Mouse (Mus musculus) mesoderm, embryonic 11.5 days (tissue): ENCODE data around the gene Rabggta.

ENCODE experiments used
- DNase-seq: peaks from one replicate; pipeline ENCODE4 v3.0.0-alpha.2; 2012; ENCODE audit warnings: low read depth, low spot score

Rabggta gene

DNA sequence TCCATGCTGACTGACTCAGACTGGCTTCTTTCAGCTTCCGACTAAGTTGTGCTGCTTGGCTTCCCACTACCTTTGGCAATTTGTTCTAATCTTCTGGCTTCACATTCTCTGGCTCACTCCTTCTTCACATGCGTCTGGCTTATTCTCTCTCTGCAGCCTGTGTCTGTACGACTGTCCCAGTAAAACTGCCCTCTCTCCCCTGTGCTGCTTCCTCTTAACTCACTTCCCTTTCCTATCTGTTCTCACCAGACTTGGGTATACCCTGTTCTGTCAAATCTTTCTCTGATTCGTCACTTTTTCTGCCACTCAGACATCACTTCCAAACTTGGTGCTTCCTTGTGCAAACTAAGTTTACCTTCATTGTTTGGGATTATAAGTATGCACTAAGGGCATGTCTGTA lies 24.8 kb downstream of the Rabggta start:
- no peak for DNase-seq

DNA sequence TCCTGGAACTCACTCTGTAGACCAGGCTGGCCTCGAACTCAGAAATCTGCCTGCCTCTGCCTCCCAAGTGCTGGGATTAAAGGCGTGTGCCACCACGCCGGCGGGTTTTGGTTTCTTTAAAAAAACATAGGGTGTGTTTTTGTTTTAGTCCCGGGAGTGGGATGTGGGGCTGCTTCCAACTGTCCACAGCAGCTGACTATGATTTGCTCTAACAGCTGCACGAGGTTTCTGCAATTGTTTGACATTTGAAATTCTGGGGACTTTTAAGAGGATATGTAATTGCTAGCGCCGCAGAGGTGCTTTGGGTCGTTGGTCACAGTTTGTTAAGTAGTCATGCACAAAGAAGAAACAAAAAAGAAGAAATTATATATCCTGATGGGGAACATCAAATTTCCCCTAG lies 32.6 kb downstream of the Rabggta start:
- no peak for DNase-seq

DNA sequence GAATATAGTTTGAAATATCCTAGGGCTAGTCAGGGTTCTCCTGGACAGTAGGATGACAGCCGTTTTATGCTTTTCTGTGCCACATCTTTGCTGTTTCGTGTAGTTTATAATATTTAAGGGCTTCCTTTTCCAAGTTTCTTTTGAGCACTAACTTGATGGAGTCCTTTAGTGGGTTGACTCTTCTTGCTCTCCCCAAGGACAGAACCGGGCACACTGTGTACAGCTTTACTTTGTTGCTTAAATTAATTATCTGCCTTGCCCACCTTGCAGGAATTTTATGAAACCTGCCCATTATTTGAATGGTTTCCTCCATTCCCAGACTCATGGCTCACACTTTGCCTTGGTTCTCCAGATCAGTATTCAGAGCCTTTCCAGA lies 40.0 kb downstream of the Rabggta start:
- DNase-seq, result no peak

DNA sequence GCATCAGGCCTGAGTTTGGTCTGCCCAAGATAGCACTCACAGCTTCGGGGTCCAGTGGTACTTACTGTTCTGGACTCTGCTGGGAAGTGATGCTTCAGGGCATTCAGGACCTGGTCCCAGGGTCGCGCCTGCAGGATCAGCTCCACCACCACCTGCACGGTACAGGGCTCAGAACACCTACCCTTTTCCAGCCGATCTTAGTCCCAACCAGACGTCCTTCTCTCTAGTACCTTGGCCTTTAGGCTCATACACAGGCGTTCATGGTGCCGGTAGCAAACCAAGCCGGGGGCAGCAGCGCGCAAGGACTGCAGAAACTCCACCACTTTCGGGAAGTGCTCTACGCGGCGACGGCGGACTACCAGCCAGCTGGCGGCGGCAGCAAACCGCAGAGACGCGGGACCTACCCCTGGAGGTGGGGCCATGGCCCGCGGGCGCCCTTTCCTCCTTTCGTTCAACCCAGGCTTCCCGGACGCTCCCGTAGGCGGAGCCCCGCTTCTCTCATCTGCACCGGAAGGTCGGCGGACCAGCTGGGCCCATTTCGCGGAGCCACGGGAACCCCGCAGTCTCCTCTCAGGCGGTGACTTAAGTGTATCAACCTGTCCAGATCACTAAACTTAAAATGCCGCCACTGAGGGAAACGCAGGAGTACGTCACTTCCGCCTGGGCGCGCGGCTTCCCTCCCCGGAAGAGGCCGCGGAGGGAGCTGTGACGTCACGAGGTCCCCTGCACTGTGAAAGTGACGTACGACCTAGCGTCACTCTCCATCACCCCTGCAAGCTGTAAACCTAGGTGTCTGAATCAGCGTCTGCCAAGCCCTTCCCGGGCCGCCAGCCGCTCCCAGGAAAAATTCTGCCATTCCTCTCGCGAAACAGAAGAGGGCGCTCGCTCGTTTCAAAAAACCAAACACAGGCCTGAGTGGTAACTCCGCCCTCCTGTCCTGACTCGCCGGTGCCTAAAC lies 40.6 kb downstream of the Rabggta start, which contains the start of gene Tinf2:
Tinf2 (minus strand) TSS at position 661 of the 958 bp plus-strand sequence.
- DNase-seq, result peak; percentile 99

DNA sequence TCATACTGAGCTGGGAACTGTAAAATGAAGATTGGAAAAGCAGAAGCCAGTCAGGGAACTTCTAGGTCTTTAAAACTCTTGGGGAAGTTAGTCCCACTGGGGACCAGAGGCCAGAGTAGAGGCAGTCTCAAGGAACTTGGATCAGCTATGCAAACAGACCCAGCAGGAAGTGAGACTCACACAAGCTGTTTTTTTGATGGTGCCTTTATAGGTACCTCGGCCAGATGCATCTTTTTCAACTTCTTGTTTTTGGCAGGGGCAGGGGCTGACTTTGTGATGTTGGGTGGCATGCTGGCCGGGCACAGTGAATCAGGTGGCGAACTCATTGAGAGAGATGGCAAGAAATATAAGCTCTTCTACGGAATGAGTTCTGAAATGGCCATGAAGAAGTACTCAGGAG lies 44.4 kb downstream of the Rabggta start:
- DNase-seq, result no peak

DNA sequence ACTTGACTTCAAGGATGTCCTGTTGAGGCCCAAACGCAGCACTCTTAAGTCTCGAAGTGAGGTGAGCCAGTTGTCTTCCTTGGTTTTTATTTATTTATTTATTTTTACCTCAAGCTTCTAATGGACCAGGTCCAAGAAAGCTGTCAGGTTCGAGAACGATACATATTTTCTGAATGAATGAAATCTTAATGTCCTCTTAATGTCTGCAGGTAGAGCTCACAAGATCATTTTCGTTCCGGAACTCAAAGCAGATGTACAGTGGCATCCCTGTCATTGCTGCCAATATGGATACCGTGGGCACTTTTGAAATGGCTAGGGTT lies 49.4 kb downstream of the Rabggta start:
- DNase-seq, result no peak

DNA sequence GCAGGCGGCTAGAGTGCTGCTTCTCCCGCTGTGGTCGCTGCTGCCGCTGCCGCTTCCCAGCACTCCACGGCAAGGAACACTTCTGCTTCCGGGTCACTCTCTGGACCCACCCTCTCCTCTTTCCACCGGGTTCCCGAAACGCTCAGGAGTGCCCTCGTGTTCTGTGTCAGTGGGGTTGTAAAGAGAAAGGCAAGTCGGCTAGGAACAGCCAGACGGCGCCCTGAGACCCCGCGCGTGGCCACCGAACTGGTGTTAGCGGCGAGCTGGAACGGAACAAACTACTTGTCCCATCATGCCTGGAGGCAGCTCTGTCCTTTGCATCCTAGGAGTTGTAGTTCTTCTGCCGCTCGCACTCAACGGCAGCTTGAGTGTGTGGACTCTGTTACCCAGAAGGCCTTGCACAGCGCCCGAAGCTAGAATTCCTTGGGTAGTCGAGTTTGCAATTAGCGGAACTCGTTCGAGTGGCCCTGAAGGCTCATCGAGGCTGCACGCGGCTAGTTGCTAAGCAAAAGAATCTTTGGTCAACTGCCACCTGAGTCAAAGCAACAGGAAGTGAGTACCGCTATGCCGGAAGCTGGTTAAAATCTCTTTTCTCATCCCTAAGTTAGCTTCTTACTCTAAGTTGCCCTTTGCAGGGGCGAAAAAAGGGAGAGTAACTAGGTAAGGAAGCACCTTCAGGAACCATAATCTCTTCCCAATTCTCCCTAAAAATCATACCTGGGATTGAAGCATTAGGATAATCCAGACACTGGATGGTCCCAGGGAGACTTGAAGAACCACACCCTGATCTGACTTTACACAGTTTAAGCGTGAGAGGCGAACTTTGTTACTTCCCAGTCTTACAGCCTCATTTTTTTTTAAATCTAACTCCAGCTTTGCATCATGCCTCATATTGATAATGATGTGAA lies 50.0 kb downstream of the Rabggta start, which contains the start of the genes Gmpr2 and Nedd8:
Gmpr2 (plus strand) TSS at position 109 of the 908 bp plus-strand sequence.
Nedd8 (minus strand) TSS at position 292 of the 908 bp plus-strand sequence.
- peak; percentile 93 for DNase-seq

DNA sequence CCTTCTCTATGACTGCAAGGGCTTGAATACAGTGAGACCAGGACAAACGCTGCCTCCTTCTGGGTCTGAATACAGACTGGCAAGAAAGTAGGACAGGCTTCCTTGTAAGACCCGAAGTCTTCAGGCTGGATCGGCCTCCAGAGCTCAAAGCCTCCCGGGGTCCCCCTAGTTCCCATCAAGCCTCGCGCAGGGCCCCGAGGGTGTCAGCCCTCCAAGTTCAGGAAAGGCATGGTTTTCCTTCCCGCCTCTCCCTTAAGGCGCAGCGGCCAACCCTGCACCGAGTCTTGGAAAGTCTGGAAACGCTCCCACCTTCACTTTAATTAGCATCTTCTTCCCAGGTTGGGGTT lies 50.6 kb downstream of the Rabggta start:
- DNase-seq, result no peak
